Mouse (Mus musculus) c-Kit-positive CD71-positive TER-119-positive erythroid progenitor cells, embryonic 14.5 days (primary cell): Measurements from ENCODE around the gene Mpnd.
A peak's percentile ranks its signal among the peaks of the same experiment; 100 is the strongest.

Experiments used
- DNase-seq: peaks from one replicate; pipeline ENCODE4 v3.0.0-alpha.2; 2013; ENCODE audit warnings: low spot score

The Mpnd gene

DNA sequence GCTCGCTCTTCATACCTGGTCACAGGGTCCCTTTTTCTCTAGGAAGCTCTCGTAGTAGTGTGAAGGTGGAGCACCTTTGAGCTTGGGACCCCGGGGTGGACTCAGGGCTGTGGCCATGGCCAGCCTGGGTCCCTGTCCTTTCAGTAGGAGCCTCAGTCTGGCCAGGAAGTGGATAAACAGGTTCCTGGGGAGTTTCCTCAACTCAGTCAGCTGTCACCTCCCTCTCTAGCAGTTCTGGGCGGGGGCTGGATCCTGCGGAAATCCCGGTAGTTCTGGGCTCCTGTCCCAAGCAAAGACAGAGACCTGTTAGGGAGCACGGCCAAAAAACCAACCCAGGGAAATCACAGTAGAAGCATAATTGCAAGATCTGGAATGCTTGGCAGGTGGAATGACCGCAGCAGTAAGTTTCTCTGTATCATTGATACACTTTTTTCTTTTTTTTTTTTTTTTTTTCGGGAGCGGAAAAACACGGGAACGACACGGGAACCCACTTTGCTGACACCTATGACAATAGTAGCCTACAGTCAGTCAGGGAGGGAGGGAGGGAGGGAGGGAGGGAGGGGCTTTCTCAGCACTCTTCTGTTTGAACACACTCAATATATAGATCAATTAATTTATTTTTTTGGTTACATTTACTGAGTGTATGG lies at the start of gene Mpnd, which contains the start of gene Stap2:
Mpnd (plus strand) TSS at position 297 of the 647 bp plus-strand sequence.
Stap2 (minus strand) TSS at position 170 of the 647 bp plus-strand sequence.
- peak; percentile 85 for DNase-seq

DNA sequence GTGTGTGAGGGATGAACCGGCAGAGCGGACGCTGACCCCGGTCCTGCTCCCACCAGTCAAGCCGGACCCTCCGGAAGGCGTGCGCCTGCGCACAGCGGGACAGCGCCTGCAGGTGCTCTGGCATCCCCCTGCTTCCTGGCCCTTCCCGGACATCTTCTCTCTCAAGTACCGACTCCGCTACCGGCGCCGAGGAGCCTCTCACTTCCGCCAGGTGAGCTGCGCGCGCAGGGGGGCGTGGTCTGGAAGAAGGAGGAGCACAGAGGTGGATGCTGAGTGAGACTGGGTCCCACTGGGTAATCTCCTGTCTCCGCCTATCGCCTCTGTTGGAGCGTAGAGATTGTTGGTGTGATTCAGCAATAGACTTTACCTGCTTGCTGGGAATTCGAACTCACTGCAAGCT lies 49.4 kb upstream of the Mpnd start:
- peak; percentile 70 for DNase-seq

DNA sequence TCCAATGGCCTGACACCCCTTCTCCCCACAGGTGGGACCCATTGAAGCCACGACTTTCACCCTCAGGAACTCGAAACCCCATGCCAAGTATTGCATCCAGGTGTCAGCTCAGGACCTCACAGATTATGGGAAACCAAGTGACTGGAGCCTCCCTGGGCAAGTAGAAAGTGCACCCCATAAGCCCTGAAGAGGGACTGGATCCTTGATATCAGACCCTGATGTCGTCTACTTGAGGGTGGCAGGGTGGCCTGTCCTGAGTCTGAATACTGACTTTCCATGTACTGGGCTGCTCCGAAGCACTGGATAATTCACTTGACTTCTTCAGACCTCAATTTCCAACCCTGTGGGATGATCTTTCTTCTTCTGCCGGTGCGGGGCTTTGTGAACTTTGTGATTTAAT lies 48.9 kb upstream of the Mpnd start:
- DNase-seq, result no peak

DNA sequence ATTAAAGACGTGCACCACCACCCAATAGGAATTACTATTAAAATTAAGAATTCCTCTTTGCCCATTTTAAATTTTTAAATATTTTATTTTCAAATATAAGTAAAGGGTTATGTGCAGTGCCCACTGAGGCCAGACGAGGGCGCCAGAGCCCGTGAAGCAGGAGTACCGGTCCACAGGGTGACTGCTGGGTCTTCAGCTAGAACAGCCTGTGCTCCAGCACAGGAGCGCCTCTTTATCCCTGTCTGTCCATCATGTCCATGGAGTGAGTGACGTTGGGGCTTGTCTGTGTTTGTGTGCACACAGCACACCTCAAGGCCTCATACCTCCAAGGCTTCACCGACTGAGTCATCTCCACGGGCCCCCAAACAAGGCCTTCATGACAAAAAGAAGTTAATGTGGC lies 48.3 kb upstream of the Mpnd start:
- peak; percentile 69 for DNase-seq

DNA sequence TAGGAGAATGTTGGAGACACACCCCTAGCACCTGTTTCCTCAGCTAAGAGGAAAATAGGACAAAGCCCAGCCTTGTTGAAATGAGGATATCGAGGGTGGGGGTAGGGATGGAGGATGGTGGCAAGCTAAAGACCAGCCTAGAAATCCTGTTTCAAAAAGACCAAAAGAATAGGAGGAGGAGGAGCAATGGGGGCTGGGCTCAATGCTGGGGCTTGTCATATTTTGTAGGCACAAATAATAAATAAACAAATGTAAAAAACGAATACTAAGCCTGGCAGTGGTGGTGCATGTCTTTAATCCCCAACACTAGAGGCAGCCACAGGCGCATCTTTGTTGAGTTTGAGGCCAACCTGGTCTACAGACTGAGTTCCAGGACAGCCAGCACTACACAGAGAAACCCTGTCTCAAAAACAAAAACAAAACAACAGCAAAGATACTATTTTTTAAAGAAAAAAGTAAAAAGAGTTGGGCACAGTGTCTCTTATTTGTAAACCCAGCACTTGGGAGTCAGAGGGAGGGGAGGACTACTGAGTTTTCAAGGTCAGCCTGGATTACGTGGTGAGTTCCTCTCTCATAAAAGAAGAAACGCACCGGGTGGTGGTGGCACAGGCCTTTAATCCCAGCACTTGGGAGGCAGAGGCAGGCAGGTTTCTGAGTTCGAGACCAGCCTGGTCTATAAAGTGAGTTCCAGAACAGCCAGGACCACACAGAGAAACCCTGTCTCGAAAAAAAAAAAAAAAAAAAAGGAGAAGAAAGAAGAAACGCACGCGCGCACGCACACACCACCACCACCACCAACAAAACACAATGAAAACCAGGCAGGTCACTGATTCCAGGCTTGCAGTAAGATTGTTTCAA lies 47.6 kb upstream of the Mpnd start:
- DNase-seq, result no peak

DNA sequence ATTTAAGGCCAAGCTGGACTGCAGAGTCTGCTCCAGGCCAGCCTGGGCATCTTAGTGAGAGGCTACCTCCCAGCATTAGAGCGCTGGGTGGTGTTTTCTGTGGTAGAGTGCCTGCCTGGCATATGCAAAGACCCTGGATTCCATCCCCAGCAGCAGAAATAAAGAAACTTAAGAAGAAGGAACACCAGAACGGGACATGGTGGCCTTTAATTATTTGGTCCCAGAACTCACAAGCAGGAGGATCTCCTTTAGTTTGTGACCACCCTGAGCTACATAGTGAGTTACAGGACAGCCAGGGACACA lies 47.0 kb upstream of the Mpnd start:
- DNase-seq, result no peak

DNA sequence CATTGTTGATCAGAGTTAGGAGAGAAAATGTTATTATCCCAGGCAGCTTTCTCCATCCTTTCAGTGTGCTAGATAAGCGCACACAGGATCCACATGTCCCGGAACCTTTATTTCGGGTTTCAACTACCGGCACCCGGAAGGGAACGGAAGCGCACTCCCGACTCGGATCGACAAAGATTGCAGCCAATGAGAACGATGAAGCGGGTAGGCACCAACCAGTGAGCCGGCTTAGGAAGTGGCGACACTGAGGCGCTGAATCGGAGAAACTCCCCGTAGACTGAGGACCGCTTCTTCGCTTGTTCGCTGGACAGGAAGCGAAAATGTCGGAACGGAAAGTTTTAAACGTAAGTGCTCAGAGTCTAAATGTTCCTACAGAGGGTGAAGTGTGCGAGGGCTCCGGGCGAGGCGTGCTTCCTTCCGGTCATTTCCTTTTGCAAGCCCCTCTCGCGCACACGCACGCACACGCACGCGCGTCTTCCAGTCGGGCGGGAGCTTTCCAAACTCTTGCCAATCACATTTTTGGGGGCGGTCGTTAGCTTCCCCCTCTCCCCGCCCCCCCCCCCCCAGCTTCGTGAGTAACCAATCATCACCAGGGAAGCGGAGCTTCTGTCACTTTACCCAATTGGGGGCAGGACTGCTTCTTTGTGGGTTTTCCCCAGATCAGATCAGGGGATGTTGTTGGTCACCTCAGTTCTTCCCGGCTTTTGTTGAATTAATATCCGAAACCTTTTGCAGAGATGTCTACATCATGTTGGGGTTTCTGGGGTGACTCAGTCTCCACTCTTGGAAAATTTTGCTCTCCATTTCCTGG lies 46.4 kb upstream of the Mpnd start, which contains the start of gene Yju2:
Yju2 (plus strand) TSS at position 182 of the 811 bp plus-strand sequence.
- peak; percentile 96 for DNase-seq

DNA sequence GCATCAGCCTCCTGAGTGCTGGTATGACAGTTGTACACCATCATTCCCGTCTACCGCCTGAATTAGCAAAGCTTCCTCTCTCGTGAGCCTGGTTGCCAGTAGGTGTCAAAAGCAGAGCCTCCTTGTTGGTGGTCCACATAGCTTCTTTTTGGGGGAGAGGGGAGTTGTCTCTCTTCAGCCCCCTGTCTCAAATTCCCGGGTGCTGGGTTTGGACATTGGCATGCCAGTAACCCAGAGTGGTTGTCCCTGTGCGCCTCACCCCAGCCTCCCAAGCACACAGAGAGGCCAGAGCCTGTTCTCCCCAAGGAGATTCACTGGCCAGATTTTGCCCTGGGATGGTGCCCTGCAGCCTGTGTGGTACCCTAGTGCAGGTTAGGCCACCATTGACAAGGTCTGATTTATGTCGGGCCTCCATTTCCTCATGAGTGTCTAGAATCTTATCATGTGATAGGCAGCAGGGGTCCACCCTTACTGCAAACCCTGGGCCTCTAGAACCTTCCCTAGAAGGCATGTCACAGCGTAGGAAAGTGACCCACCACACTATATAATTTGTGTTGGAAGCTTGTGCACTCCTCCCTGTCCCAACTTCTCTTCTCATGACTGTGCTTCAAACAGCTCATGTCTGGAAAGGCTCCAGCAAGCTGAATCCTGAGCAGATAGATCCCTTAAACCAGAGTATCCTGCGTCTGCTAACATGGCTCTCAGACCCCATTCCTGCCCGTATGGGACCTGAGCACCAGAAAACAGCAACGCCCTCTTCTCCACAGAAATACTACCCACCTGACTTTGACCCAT lies 45.4 kb upstream of the Mpnd start:
- no peak for DNase-seq

DNA sequence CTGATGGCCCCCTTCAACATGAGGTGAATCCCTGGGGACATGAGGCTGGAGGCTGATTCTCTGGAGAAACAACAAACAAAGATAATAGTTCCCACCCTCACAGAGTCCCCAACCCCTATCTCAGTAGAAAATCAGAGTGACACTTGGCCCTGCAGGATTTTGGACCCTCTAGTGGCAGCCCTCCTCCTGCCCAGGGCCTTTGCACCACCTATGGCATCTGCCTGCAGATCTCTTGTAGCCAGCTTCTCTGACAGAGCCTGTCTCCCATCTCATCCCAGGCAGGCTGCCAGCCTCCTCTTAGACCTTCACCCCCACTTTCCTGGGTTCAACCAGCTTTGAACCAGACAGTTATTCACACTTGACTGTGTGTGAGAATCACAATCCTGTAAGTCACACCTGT lies 44.7 kb upstream of the Mpnd start:
- no peak for DNase-seq

DNA sequence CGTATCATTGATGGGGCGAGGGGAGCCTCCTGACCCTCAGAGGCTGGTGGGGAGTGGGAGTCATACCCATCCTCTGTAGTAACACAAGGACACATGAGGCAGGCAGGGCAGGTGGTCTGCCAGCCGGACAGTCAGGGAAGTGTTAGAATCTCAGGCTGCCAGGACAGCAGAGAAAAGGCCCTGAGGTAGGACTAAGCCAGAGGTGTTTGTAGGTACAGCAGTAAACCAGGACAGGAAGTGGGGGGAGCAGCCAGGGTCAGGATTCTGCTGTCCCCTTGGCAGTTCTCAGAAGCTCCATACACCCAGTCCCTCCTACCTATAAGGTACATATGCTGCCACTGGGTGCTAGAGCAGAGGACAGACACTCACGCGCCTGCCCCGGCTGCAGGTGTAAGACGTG lies 43.9 kb upstream of the Mpnd start:
- no peak for DNase-seq

DNA sequence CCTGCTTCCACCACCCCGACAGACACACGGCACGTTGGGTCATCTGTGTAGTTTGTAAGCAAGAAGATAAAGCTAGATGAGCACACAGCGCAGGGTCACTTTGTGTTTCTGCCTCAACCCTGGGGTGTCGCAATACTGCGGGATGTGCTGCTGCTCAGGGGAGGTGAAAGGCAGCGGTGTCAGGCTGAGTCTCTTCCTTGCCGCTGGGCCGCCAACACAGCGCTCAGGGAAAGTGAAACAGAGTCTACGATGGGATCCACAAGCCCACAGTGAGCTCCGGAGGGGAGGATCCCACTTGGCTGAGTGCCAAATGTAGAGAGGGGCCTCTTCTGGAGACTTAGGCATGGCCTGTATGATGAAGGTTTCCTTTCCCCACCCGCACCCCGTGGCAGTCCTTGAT lies 42.3 kb upstream of the Mpnd start:
- DNase-seq, result no peak

DNA sequence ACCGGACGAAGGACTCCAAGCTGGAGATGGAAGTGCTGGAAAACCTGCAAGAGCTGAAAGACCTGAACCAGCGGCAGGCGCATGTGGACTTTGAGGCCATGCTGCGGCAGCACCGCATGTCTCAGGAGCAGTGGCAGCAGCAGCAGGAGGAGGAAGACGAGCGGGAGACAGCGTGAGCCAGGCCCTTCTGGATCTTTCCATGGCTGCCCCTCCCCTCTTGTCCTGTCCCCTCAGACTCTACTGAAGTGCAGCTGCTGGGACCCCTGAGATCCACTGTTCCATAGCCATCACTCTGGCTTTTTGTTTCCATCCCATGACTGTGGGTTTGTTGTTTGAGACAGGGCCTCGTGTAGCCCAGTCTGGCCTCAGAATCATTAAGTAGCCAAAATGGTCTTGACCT lies 41.0 kb upstream of the Mpnd start:
- no peak for DNase-seq

DNA sequence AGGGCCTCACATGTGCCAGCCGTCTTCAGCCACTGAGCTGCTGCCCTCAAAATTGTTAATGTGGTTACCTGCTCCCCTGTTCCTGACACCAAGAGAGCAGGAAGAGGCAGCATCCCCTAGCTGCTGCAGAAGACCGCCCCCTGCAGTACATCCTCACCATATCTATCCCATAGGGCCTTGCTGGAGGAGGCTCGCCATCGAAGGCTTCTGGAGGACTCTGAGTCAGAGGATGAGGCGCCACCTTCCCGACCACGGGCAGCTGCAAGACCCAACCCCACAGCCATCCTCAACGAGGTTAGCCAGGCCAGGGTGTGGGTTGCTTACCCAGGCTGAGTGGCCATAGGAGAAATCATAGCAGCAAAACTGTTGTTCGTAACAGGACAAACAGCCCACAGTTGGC lies 40.5 kb upstream of the Mpnd start:
- DNase-seq, result no peak

DNA sequence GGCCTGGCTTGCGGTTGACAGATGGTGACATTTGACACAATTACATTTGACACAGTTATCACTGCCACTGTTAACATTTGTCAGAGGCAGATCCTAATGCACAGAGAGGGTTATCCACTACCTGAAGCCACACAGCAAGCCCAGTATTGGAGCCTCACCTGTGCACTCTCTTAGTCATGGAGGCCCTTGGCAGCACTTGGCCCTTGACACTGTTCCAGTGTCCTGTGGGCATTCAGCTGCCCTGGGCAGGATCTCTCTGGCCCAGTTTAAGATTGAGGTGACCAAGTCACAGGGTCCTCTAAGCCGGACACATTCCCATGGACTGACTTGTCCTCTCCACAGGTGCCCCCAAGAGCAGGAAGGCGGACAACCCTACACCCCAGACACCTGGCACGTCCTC lies 38.3 kb upstream of the Mpnd start:
- no peak for DNase-seq

DNA sequence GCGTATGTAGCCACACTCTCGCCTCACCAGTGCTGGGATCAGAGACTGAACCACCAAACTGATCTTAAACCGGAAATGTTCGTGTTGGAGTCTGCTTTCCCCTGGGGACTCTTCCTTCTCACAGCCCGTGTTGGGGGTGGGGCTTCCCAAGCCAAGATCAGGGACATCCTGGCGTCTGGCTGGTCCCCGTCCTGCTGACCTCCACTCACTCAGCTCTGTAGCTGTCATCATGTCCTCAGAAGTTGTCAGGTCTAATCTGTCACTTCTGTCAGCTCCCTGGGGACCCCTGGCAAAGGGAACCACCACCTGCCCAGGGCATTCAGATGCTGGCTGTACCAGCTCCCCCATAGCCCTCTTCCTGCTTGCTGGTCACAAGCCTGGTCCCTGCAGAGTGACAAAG lies 37.3 kb upstream of the Mpnd start:
- DNase-seq, result no peak

DNA sequence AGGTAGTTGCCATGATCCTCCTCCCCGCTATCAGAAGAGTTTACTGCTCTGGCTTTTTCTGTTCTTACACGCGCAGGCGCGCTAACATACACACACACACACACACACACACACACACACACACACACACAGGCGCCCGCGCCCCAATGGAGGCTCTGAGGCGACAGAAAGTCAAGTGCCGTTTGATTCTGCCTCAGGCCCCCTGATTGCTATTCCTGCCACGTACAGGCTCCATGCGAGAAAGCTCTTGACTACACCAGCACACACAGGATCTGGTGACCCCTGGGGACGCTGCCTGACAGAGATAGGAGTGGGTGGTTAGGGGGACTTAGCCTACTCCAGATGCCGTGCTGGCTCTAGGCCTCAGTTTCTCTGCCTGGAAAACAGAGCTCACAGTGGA lies 36.0 kb upstream of the Mpnd start:
- DNase-seq, result no peak

DNA sequence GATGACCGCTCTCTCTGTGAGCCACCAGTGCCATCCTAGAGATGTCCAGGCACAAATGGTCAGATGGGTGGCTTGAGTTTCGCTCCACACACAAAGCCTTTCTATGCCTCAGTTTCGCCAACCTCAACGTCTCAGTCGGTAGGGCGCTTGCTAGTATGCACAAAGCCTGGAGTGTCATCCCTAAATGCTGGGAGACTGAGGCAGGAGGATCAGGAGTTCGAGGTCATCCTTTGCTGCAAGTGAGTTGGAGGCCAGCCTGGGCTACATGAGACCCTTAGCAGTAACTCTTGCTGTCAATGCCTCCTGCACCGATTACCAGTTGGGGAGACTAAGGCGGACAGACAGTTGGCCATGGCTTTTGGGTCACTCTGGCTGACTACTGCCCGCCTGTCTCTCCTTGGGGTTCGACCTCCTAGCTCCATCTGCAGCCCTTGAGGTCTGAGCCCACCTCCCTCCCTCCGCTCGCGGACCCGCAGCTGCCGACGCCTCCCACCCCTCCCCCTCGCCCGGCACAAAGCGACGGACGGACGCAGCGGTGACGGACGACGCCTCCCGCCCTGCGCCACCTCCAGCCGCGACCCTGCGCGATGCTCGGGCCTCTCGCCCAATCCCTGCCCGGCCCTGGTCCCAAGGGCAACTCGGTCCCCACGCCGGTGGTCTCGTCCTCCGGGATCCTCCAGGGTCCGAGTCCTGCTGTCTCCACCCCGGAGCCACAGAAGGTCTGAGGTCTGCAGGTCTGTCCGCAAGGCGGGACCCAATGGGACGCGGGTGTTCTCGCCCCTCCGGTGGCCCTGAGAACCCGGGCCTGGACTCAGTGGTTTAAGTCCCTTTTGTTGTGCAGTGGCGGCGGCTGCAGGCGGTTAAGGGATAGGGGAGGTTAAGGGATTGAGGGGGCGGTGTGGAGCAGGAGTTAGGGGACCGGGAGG lies 35.3 kb upstream of the Mpnd start, which contains the start of gene Shd:
Shd (plus strand) TSS at position 502 of the 926 bp plus-strand sequence.
- no peak for DNase-seq

DNA sequence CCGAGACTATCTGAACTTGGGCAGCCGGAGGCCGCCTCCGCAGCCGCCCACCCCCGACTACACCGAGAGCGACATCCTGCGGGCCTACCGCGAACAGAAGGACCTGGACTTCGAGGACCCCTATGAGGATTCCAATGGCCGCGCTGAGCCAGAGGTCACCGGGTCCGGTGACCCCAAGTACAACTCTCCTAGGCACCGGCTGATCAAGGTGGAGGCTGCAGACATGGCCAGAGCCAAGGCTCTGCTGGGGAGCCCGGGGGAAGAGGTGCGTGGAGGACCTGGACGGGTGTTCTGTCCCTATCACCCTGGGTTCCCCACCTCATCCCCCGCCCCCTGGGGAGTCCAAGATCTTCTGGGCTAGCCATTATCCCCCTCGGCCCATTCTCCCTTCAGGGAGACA lies 34.1 kb upstream of the Mpnd start:
- DNase-seq, result no peak

DNA sequence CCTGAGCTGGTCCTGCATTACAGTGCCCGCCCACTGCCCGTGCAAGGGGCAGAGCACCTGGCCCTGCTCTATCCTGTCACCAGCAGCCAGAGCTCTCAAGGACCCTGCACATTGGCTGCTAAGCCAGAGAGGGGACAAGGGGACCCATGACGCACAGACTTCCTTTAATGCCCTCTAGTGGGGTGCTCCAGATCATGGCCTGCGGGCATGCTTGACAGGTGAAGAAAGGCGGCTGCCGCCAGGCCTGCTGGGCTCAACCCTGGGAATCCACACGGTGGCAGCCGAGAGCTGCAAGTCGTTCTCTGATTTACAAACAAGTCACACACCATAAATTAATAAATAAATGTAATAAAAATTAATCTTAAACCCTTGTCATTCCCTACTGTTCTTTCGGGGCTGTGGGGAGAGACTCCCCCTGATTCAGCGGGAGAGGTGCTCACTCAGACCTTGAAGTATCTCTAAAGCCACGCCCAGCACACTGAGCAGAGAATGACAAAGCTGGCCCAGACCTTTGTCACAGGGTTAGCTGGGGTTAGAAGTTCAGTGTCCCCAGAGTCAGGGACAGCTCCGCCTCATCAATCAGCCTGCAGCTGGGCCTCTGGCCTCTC lies 29.2 kb upstream of the Mpnd start:
- peak; percentile 37 for DNase-seq

DNA sequence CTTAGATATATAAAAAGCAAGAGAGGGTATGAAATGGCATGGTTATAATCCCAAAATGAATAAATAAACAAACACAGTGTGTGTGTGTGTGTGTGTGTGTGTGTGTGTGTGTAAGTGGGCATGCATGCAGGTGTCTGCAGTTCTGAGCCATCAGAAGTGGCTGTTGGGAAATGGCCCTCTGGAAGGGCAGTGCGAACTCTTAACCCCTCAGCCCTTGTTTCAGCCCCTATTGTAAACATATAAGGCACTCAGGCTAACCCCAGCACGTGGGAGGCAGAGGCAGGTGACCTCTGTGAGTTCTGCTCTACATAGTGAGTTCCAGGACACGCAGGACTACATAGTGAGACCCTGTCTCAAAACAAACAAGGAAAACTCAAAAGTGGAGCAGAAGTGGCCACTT lies 28.2 kb upstream of the Mpnd start:
- no peak for DNase-seq
